Mouse (Mus musculus) skeletal muscle tissue, postnatal 0 days (tissue): ENCODE measurements around the gene Tmem204. TPM values are rescaled to one million over a fixed set of nuclear protein-coding genes. Genes with fewer than 3 reads are reported as not detected.

Source experiments
- polyA plus RNA-seq: library from polyadenylated mRNA; unstranded; fragments of >200 nt; fragmentation: Nextera tagmentation; extraction: Ambion mirVana; gene quantifications from 2 replicates; pipeline ENCODE4 v1.2.1, GENCODE M21; 2015

The Tmem204 gene
- polyA plus RNA-seq = 13.6 and 14.9 TPM in 2 replicates

DNA sequence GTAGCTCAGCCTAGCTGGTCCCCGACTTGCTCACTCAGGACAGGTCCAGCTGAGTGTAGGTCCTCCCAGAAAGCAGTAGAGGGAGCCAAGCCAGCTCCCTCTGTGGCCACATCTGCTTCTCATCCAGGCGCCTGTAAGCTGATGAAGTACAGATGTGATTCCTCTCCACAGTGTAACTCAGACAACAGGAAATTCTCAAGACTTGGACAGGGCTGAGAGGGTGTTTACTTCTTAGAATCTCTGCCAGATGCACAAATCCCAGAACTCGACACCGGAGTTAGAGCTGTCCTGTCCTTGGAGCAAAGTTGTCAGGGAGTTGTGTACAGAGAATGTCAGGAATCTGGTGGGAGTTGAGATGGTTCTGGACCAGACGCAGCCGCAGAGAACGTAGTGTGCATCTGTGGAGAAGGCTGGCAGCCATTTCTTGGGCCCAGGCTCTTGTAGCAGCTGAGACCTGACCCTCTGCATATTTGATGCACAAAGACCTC, at the start of gene Tmem204:
Gene Tmem204, minus strand, starts transcription at position 148 of the 488 bp plus-strand sequence.

DNA sequence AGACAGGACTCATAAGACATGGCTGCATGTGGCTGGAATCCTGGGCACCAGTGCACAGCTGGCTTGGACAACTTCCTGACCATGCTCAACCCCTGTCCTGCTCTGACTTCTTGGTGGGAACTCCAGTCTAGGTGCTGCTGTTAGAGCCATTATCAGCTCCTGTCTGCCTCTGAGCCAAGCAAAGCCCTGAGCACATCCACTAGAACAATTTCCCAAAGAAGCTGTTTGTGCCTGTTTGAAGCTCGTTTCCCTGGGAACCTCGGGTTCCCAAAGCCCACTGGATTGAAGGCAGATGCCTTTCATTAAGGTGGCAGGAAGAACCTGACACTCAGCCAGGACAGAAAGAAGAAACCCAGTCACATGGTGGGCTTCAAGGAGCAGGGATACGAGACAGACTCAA, 37.0 kb upstream of the Tmem204 start, which contains the start of gene Ptx4:
Gene Ptx4, plus strand, starts transcription at position 355 of the 400 bp plus-strand sequence.

DNA sequence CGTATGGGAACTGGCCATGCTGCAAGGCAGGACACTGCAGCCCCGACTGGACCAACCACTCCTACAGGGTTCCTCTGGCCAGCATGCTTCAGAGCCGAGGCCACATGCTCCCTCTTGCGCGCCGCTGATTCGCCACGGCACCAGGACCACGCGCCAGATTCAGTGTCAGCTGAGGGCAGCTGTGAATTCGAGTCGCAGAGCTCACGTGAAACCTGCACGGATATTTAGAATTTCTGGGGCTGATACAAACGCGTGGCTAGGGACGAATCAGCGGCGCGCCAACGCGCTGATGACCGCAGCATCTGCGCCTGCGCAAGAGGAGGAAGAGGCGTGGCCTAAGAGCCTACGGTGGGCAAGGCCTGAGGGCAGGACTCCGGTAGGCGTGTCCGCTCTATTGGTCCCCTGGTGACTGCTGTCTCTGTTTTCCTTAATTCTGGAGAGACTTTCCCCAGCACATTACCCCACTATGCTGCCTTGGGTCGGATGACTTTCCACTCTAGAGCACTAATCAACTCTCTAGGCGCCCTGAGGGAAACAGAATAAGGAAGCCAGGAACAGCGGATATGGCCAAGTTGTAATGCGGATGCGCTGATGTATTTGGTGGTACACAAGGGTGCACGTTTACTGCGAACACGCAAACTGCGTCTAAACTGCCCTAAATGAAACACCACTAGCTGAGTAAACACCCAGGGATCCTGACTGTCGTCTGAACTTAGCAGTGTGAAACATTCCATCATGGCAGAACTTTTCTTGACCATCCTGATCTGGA, 32.5 kb upstream of the Tmem204 start, which contains the start of gene Telo2:
Gene Telo2, minus strand, starts transcription at position 304 of the 769 bp plus-strand sequence.

DNA sequence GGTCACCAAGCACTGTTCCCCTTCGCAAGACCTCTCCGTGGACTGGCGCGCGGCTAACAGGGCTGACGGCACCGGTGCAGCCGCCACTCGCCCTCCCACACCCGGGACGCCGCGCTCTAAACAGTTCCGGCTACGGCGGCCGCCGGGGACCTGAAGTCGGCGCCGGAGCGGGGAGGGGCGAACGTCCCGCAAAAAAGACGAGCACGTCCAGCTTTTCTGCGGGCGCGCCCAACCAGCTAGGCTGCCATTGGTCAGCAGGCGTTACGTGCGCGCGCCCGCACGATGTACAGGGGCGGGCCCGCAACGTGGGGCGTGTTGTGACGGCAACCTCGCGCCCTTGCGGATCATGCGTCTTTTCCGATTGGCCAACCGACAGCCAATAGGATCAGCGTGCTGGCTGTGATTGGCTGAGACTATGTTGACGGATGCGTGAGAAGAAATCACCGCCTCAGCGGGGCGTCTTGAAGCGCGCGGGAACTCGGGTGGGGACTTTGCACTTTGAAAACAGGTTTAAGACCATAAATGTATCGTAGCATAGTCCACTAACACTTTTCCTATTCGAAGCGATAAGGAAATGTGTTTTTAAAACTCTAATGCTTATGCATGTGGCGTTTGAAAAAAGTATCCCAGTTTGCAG, 67.6 kb downstream of the Tmem204 start, which contains the start of the genes Cramp1l and Ift140:
Gene Cramp1l, minus strand, starts transcription at position 134 of the 637 bp plus-strand sequence.
Gene Ift140, plus strand, starts transcription at position 431 of the 637 bp plus-strand sequence.

Other genes starting within 250 kb of the Tmem204 start
- gene Hagh, start 243.4 kb downstream of the Tmem204 start, polyA plus RNA-seq = 71.4 and 75.0 TPM in 2 replicates
- gene Fahd1, start 233.2 kb downstream of the Tmem204 start, polyA plus RNA-seq = 28.0 and 28.6 TPM in 2 replicates
- 0.42 and 6.3 TPM in 2 replicates for gene Igfals, start 217.6 kb downstream of the Tmem204 start, polyA plus RNA-seq
- gene Nubp2, start 197.2 kb downstream of the Tmem204 start, polyA plus RNA-seq = 21.2 and 24.8 TPM in 2 replicates
- 36.7 and 37.8 TPM in 2 replicates for gene Spsb3, start 196.9 kb downstream of the Tmem204 start, polyA plus RNA-seq
- 18.2 and 18.6 TPM in 2 replicates for gene Eme2, start 188.5 kb downstream of the Tmem204 start, polyA plus RNA-seq
- 185 and 189 TPM in 2 replicates for gene Mrps34, start 188.5 kb downstream of the Tmem204 start, polyA plus RNA-seq
- 22.1 and 25.2 TPM in 2 replicates for gene Nme3, start 187.1 kb downstream of the Tmem204 start, polyA plus RNA-seq
- 11.9 and 12.0 TPM in 2 replicates for gene Mapk8ip3, start 146.6 kb downstream of the Tmem204 start, polyA plus RNA-seq
- gene Jpt2, start 122.9 kb downstream of the Tmem204 start, polyA plus RNA-seq = 20.1 and 26.9 TPM in 2 replicates
- gene Cramp1l, start 67.8 kb downstream of the Tmem204 start, polyA plus RNA-seq = 2.9 TPM in 2 replicates
- 3.8 and 4.4 TPM in 2 replicates for gene Ift140, start 67.5 kb downstream of the Tmem204 start, polyA plus RNA-seq
- 19.1 and 19.4 TPM in 2 replicates for gene Telo2, start 32.4 kb upstream of the Tmem204 start, polyA plus RNA-seq
- gene Ptx4, start 37.2 kb upstream of the Tmem204 start, polyA plus RNA-seq = 1.2 and 3.2 TPM in 2 replicates
- 9.3 and 9.6 TPM in 2 replicates for gene Clcn7, start 49.8 kb upstream of the Tmem204 start, polyA plus RNA-seq
- gene Ccdc154, start 78.9 kb upstream of the Tmem204 start, polyA plus RNA-seq = 0.05 TPM in 1 of 2 replicates, not detected in the other
- not detected in 2 replicates for gene Gm38655, start 91.9 kb upstream of the Tmem204 start, polyA plus RNA-seq
- gene BC003965, start 101.0 kb upstream of the Tmem204 start, polyA plus RNA-seq = 28.3 and 29.6 TPM in 2 replicates
- 3.0 and 3.6 TPM in 2 replicates for gene Unkl, start 104.8 kb upstream of the Tmem204 start, polyA plus RNA-seq
- gene Gnptg, start 156.5 kb upstream of the Tmem204 start, polyA plus RNA-seq = 23.0 and 24.0 TPM in 2 replicates
- 38.4 TPM in 2 replicates for gene Tsr3, start 156.6 kb upstream of the Tmem204 start, polyA plus RNA-seq
- gene Baiap3, start 172.8 kb upstream of the Tmem204 start, polyA plus RNA-seq = 0.23 TPM in 1 of 2 replicates, not detected in the other
- gene Ube2i, start 191.0 kb upstream of the Tmem204 start, polyA plus RNA-seq = 216 and 238 TPM in 2 replicates
- 10.4 and 15.0 TPM in 2 replicates for gene Prss34, start 214.8 kb upstream of the Tmem204 start, polyA plus RNA-seq
- not detected in 2 replicates for gene Prss28, start 225.1 kb upstream of the Tmem204 start, polyA plus RNA-seq
- gene Prss29, start 235.1 kb upstream of the Tmem204 start, polyA plus RNA-seq = not detected in 2 replicates